In the genomic region with DNA sequence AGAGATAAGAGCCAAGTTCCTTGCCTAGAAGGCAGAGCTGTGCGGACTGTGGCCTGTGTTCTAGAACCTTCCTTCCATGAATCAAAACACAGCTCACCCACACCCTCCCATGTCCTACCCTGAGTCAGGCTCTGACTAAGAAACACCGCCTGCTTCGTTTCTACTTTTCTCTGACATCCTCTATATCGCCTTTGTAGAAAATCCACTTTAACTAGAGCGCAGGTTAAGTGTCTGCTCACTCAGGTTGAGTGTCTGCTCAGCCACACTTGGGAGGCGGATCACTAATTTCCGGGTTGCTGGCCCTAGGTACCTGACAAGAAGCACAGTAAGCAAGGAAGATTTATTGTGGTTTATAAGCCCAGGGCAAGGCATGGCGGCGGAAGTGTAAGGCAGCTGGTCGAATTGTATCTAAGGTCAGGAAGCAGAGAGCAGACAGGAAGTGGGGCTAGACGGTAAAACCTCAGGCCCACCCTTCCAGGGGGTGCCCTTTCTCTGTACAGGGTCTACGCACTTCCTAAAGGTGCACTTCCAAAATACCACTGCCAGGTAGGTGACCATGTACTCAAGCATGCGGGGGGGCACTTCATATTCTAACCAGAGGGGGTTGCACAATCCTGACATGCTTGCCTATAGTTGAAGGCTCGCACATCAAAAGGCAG, we compare ENCODE assay signal across 9 mouse cellular contexts.
DNase-seq lines count a peak whose midpoint lies in the region; ATAC-seq lines count a peak whose summit lies in the region.
"Had no signal": no experiment of that assay in that cellular context is flagged by ENCODE, and none has a peak within 500 bp of the region (broad histone marks: within the 10 kb centered on the region; RNA-seq: fewer than 3 reads in every experiment).

No protein-coding gene starts in this region.

- 0 out of 2 replicates have a peak, but pooled peaks have one; percentile 7 for ATAC-seq in forebrain, embryonic 15.5 days (replicated peaks)
- peak; percentile 53 for ATAC-seq in liver, embryonic 11.5 days (replicated peaks; ENCODE audit: low FRiP score)
- 0 out of 2 replicates have a peak, but pooled peaks have one; percentile 49 for ATAC-seq in stomach, embryonic 14.5 days (ENCODE audit: insufficient number of reproducible peaks, insufficient read depth, low FRiP score, low read depth)
- no peak for ATAC-seq in midbrain, embryonic 13.5 days

- 87% methylated on average over 14 of the region's 14 CpGs for WGBS in forebrain, embryonic 15.5 days
- WGBS in liver, embryonic 11.5 days, result 41% methylated on average over 14 of the region's 14 CpGs
- 40% methylated on average over 14 of the region's 14 CpGs for WGBS in stomach, embryonic 14.5 days
- 91% methylated on average over 14 of the region's 14 CpGs for whole genome bisulfite sequencing in midbrain, embryonic 13.5 days

- H3K4me3 ChIP-seq in forebrain, embryonic 15.5 days, result no peak overlapping the region
- H3K4me3 ChIP-seq in liver, embryonic 11.5 days (ENCODE audit: low read depth, low read length), result no peak overlapping the region
- no peak overlapping the region for H3K4me3 ChIP-seq in stomach, embryonic 14.5 days (ENCODE audit: low read depth, low read length)
- no peak overlapping the region for H3K4me3 ChIP-seq in midbrain, embryonic 13.5 days (replicated peaks)
- H3K4me3 ChIP-seq: limb, embryonic 13.5 days had no signal

- no peaks in the 10 kb centered on the region for H3K9me3 ChIP-seq in forebrain, embryonic 15.5 days
- H3K9me3 ChIP-seq in liver, embryonic 11.5 days (ENCODE audit: control insufficient read depth, low read length), result no peaks in the 10 kb centered on the region
- H3K9me3 ChIP-seq in stomach, embryonic 14.5 days (ENCODE audit: control insufficient read depth, low read depth, low read length), result no peaks in the 10 kb centered on the region
- no peaks in the 10 kb centered on the region for H3K9me3 ChIP-seq in midbrain, embryonic 13.5 days
- H3K9me3 ChIP-seq: limb, embryonic 13.5 days had no signal

- H3K27me3 ChIP-seq in forebrain, embryonic 15.5 days, result no peaks in the 10 kb centered on the region
- H3K27me3 ChIP-seq in liver, embryonic 11.5 days (replicated peaks; ENCODE audit: control insufficient read depth, insufficient read depth, low read length), result no peaks in the 10 kb centered on the region
- H3K27me3 ChIP-seq in stomach, embryonic 14.5 days (ENCODE audit: control insufficient read depth, insufficient read depth, low read length), result no peaks in the 10 kb centered on the region
- no peaks in the 10 kb centered on the region for H3K27me3 ChIP-seq in midbrain, embryonic 13.5 days
- H3K27me3 ChIP-seq: limb, embryonic 13.5 days had no signal

- H3K4me1 ChIP-seq in forebrain, embryonic 15.5 days, result peaks cover 17% of the 10 kb centered on the region
- no peaks in the 10 kb centered on the region for H3K4me1 ChIP-seq in liver, embryonic 11.5 days (replicated peaks; ENCODE audit: control insufficient read depth, insufficient read depth, low read length)
- H3K4me1 ChIP-seq in stomach, embryonic 14.5 days (ENCODE audit: control insufficient read depth, insufficient read depth, low read length), result no peaks in the 10 kb centered on the region
- H3K4me1 ChIP-seq in midbrain, embryonic 13.5 days (replicated peaks), result peaks cover 1% of the 10 kb centered on the region; the same call in 1 of the 2 replicates

- H3K36me3 ChIP-seq in forebrain, embryonic 15.5 days, result no peaks in the 10 kb centered on the region
- no peaks in the 10 kb centered on the region for H3K36me3 ChIP-seq in liver, embryonic 11.5 days (ENCODE audit: control insufficient read depth, insufficient read depth, low read length)
- H3K36me3 ChIP-seq in stomach, embryonic 14.5 days (ENCODE audit: control insufficient read depth, insufficient read depth, low read length), result no peaks in the 10 kb centered on the region
- no peaks in the 10 kb centered on the region for H3K36me3 ChIP-seq in midbrain, embryonic 13.5 days
- H3K36me3 ChIP-seq: limb, embryonic 13.5 days had no signal

- H3K4me2 ChIP-seq in forebrain, embryonic 15.5 days (replicated peaks), result no peak overlapping the region
- no peak overlapping the region for H3K4me2 ChIP-seq in liver, embryonic 11.5 days
- no peak overlapping the region for H3K4me2 ChIP-seq in stomach, embryonic 14.5 days (replicated peaks; ENCODE audit: low read depth, low read length)
- H3K4me2 ChIP-seq in midbrain, embryonic 13.5 days (replicated peaks), result no peak overlapping the region
- H3K4me2 ChIP-seq: limb, embryonic 13.5 days had no signal

- peak; percentile 8 for DNase-seq in kidney, adult 11 months
- DNase-seq in kidney, adult 18-20 months, result no peak
- peak; percentile 33 for DNase-seq in liver, embryonic 11.5 days (ENCODE audit: low spot score)
- DNase-seq in c-Kit-positive CD71-positive TER-119-positive erythroid progenitor cells, embryonic 14.5 days (ENCODE audit: low spot score), result no peak
- no peak for DNase-seq in adrenal gland, adult 8-10 months

- H3K27ac ChIP-seq in forebrain, embryonic 15.5 days (replicated peaks), result no peak overlapping the region
- no peak overlapping the region for H3K27ac ChIP-seq in liver, embryonic 11.5 days (ENCODE audit: low read depth, low read length)
- no peak overlapping the region for H3K27ac ChIP-seq in stomach, embryonic 14.5 days (ENCODE audit: low read length)
- H3K27ac ChIP-seq in midbrain, embryonic 13.5 days, result no peak overlapping the region
- H3K27ac ChIP-seq: limb, embryonic 13.5 days had no signal

- H3K9ac ChIP-seq in forebrain, embryonic 15.5 days (replicated peaks), result no peak overlapping the region
- no peak overlapping the region for H3K9ac ChIP-seq in liver, embryonic 11.5 days (ENCODE audit: low read depth, low read length)
- no peak overlapping the region for H3K9ac ChIP-seq in stomach, embryonic 14.5 days (replicated peaks; ENCODE audit: low read depth, low read length)
- H3K9ac ChIP-seq in midbrain, embryonic 13.5 days (replicated peaks), result no peak overlapping the region
- H3K9ac ChIP-seq: limb, embryonic 13.5 days had no signal

Comparison
In these comparisons a context has a peak if more than half of its experiments do, and no peak if none do; other contexts are left out.
1. DNase-seq: peak in kidney, adult 11 months (single experiment) and liver, embryonic 11.5 days (single experiment); none in kidney, adult 18-20 months (single experiment), c-Kit-positive CD71-positive TER-119-positive erythroid progenitor cells, embryonic 14.5 days (single experiment) and adrenal gland, adult 8-10 months (single experiment).